Mouse (Mus musculus) stomach, postnatal 0 days (tissue): ENCODE measurements at regions not wholly inside any gene's neighbourhood (a gene's known extent, or its start where the extent isn't known, plus 50 kb on each side); places are given as distances from the start of the nearest gene placed in this dataset.

Source experiments
- CTCF ChIP-seq: IDR thresholded peaks from 2 replicates; pipeline ENCODE4 v1.5.1; 2016; ENCODE audit warnings: antibody characterized with exemption, low read depth, mild to moderate bottlenecking, moderate library complexity
- EP300 ChIP-seq: optimal IDR thresholded peaks from 2 replicates; pipeline ENCODE3; 2016; ENCODE audit warnings: antibody characterized with exemption

DNA sequence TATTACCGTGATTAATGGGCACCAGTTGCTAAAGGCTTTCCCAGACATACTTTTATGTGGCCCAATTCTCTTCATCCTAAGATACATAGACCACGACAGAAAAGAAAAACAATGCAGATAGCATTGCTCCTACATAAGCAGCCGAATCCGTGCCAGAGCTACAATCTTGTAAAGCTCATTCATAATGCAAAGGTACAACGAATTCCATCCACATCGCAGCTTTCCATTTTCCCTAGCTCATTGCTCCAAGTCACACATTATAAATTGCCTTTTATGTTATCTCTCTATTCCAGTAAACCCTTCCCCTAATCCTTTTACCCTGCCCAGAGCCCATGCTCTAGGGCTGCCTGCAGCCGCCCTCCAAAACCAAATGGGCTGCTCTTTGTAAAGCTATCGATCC, 226.8 kb downstream of the Utp18 start:
- no peak for TF ChIP-seq CTCF
- TF ChIP-seq EP300, result no peak
